Mouse (Mus musculus): Measurements from ENCODE around the gene Vti1a.

Gene Vti1a

DNA sequence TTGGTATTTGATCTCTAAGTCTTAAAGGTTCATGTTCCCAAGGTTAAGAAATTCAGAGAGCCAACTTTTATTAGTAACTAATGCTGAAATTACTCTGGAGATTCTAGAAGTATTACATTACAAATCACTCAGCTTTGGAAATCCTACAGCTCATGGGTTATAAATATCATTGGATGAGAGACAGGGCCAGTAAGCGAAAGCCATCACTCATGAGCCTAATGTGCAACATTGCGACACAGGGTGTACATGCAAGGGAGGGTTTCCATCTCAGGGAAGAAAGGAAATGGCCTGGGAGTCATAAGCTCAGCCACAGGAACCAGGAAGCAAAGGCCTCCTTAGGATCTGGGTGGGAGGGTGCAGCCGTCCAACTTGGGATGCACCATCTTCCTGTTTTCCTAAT, 213.9 kb downstream of the Vti1a start:
- DNase-seq = no peak

DNA sequence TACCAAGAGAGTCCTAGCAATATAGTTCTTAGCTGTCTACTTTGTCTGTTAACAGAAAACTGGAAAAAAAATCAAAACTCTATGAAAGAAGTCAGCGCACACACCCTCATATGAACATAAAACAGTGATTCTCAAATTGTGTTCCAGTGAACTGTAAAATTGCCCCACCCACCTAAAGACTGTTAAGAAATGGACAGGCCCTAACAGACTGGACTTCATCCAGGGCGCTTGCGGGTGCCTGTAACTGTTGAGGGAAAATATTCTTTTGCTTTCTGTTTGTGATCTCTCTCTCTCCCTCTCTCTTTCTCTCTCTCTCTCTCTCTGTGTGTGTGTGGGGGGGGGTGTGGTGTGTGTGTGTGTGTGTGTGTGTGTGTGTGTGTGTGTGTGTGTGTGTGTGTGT, 216.6 kb downstream of the Vti1a start:
- no peak for DNase-seq

DNA sequence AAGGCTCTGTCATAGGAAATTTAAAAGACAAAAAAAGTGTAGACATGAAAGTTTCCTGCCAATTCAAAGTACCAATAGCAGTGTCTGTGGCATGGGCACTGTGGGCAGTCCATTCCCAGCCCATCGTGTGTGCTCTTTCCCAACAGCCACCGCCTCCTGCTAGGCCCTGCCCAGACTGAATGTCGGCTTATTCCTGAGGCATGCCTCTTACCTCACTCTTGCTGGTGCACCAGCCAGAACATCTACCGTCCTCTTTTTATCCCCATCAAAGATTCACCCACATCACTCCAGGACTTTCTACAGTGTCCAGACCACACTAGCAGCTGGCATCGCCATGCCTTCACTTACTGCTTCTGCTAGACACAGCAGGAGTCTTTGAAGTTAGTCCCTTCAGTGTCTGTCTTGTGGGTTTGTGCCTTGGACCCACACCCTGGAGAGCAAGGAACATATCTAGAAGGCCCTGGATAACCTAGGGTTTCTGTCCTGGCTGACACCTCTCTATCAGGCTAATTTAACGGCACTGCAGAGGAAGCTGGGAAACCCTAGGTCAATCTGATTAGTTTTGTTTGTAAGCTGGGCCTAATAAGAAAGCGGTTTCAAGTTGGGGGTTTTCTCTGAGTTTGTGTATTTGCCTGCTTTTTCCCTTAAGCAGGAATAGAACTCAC, 220.3 kb downstream of the Vti1a start:
- DNase-seq = no peak

- DNase-seq = peak; percentile 63
Measured at GRCm38 (mm10) chr19:55537691-55538090, 221.6 kb downstream of the Vti1a start.

- DNase-seq = peak; percentile 44 to 71
Measured at GRCm38 (mm10) chr19:55541641-55542040, 225.5 kb downstream of the Vti1a start.

GRCm38 (mm10) chr19:55542461-55542860, 226.4 kb downstream of the Vti1a start:
- no peak for DNase-seq

DNA sequence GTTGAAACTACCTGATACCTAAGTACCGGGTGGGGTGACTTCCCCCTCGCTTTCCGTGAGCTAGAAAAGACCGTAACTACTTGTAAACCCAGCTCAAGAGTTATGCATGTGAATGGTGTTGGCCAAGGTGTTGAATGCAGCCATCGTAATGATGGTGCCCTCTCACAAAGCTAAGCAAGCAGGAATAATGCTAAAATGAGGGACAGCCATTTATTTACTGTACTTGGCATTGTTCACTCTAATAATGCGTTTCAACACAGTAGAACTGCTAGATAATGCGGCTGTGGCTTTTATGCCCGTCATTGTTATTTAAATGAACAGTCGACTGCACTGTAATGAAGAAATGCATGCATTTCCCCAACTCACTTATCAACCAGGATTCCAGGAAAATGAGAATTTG, 227.1 kb downstream of the Vti1a start:
- no peak for DNase-seq

DNA sequence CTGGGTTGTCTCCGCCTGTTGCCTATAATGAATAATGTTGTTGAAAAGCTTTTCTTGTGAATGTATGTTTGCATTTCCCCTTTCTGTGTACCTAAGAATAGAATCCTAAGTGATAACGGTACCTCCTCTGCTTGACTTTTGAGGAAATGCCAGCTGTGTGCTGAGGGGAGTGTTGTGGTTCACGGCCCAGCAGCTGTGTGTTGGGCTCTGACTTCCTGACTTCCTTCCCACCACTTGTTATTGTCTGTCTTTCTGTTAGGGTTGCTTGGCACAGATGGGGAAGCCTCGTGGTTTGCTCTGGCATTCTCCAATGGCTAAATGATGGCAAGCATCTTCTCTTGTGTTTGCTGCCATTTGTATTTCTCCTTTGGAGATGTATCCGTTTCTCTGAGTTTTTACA, 228.4 kb downstream of the Vti1a start:
- DNase-seq = peak; percentile 62 to 77

DNA sequence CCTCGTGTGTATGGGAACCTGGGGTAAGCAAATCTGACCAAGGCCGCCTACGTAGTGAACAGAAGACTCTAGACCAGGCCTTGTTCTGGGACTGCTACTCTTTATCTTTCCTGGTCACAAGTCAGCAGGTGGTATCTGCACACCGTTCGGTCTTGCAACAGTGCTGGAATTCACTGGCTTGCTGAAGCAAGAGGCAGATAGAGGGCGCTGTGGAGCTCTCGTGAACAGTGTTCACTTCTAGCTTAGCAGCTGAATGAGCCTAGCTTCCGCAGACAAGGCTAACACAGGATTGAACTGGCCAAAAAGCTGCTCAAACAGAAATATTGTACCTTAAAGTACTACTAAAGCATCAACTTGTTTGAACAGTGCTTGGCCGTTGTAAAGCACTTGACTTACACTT, 229.4 kb downstream of the Vti1a start:
- peak; percentile 80 for DNase-seq

DNA sequence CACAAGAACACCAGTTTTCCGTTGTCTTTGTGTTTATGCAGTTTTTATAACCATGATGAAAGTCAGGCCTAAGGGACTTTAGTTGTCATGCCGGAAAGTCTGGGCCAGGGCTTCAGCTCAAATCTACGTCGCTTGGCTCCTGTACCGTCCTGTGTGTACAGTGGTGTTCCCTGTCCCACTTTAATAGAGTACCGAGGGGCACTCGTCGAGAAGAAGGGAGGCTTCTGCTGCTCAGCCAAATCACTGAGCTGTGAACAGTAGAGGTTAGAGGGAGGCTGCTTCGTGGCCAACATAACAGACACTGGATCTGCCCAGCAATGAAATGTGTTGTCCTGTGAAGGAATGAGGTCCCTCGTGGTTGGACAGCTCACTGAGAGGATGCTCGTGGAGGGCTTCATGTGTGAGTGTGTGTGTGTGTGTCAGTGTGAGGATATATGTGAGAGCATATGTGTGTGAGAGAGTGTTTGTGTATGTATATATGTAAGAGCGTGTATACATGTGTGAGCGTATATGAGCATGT, 230.0 kb downstream of the Vti1a start:
- DNase-seq = no peak

GRCm38 (mm10) chr19:55548206-55548605, 232.1 kb downstream of the Vti1a start:
- no peak for DNase-seq

- DNase-seq = no peak
Measured at GRCm38 (mm10) chr19:55548656-55549055, 232.6 kb downstream of the Vti1a start.

GRCm38 (mm10) chr19:55550176-55550575, 234.1 kb downstream of the Vti1a start:
- DNase-seq = no peak

DNA sequence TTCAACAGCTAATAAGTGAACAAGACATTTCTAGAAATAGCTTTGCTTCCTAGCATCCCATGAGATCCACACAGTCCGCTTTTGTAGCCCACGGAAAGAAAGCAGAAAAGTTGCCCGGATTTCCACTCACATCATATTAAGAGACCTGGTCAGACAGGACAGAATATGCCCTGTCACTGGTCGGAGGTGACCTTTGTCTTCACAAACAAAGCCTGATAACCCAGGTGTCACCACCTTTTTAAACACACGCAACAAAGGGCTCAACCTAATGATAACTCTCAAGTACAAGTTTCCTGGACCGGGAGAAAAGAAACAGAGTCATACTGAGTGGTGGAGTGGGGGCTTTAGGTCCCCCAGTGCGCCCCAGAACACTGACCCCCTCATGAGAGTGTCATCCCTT, 236.2 kb downstream of the Vti1a start:
- no peak for DNase-seq

GRCm38 (mm10) chr19:55552861-55553260, 236.8 kb downstream of the Vti1a start:
- no peak for DNase-seq

DNA sequence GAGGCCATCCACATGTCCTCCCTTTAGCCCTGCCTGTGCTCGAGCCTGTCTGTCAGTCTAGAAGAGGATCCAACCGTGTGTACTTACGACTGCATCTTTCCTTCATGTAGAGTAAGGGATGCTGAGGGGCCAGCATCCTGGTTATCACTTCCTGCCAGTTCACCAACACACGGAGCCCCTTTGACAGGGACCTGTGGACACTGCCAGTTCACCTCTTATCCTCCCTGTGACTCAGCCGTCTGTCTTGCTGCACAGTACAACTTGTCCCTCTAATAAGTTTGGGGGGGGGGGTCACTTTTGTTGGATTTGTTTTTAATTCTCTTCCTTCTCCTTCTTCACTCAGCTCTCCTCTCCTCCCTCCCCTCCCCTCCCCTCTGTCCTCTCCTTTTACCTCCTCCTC, 238.2 kb downstream of the Vti1a start:
- no peak for DNase-seq

DNA sequence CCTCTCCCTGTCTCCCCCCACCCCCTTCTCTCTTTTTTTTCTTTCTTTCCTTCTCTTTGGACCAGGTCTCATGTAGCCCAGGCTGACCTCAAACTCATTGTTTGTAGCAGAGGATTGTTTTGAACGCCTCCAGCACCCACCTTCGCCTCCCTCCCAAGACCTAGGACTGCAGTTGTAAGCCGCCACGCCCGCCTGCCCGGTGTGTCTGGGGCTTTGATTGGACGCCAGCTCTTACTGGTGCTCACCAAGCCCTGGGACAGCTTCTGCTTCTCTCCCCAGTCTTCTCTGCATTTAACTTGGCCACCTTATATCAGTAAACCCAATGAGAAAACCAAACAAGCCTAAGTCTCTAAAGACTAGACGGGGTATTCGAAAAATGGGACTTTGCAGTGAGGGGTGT, 238.6 kb downstream of the Vti1a start:
- DNase-seq = no peak

DNA sequence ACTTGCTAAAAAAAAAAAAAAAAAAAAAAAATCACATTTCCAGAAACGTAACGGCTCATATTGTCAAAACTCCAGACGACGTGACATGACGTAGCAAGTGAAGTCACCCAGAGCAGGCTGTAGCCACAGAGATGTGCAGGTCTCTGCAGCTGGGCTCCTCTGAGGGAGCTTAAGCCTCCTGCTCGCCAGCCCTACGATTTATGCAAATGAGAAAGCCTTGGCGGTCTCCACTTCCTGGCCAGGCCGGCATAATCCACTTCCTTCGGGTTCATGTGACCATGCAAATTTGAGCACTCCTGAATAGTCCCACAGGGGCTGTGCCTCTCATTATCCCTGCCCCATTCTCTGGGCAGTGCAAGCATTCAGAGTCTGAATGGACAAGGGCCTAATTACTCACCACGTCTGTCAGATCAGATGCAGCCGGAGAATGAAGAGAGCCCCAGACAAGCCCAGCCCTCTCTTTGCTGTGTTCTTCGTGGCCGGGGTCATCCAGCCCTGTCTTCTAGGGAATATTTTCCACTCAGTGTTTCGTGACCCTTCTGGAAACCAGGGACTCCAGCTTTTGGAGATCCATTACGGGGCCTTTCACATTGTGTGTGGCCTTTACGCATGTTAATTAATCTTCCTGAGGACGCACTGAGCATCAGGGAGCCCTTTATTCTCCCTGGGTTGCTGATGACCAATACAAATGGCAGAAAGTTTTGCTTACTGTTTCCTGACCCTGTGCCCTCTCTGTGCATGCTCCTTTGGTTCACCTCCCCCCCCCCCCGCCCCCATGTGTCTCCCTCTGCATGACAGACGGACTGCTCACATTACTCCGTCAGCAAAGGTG, 240.3 kb downstream of the Vti1a start:
- DNase-seq = peak in 1 of 2 experiments; percentile 30

- DNase-seq = no peak
Measured at GRCm38 (mm10) chr19:55559331-55559730, 243.2 kb downstream of the Vti1a start.

GRCm38 (mm10) chr19:55560088-55560682, 244.1 kb downstream of the Vti1a start:
- no peak for DNase-seq

GRCm38 (mm10) chr19:55561469-55561868, 245.4 kb downstream of the Vti1a start:
- DNase-seq = no peak

DNA sequence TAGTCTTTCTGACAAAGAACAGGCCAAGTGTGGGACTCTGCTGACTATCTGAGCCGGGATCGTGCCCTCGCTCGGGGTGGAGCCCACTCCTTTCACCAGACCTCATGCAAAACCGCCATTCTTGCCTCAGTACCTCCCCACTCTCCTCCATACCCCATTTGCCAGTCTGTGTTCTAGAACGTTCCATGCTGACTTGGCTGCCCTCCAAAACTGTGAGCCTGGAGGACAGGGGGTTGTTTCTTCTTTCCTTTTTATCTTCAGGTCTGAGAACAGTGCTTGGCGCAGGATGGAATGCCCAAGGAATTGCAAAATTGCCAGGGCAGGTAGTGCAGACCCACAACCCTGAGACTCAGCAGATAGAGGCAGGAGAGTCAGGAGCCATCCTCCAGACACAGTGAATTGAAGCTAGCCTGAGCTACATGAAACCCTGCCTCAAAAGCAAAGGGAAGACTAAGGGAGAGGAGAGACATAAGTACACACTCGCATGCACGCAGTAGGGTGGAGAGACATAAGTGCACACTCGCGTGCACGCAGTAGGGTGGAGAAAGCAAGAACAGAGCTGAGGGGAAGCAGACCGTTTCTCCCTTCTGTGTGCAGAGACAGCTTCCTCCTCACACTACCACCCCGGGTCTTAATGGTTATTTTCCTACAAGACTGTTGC, 246.5 kb downstream of the Vti1a start:
- no peak for DNase-seq

GRCm38 (mm10) chr19:55563148-55563651, 247.1 kb downstream of the Vti1a start:
- no peak for DNase-seq
